10 mouse cellular contexts compared by ENCODE assay signal in genomic region chr16:38903020-38903419, GRCm38 (mm10). TPM values are rescaled to one million over a fixed set of nuclear protein-coding genes. Genes with fewer than 3 reads are reported as not detected.
DNase-seq lines count a peak whose midpoint lies in the region; ATAC-seq and TF ChIP-seq lines count a peak whose summit lies in the region.
"Had no signal": no experiment of that assay in that cellular context is flagged by ENCODE, and none has a peak within 500 bp of the region (broad histone marks: within the 10 kb centered on the region; RNA-seq: fewer than 3 reads in every experiment).

No protein-coding gene starts in this region.

- no peaks in the 10 kb centered on the region for H3K4me1 ChIP-seq in intestine, embryonic 14.5 days (replicated peaks; ENCODE audit: control insufficient read depth, insufficient read depth, low read length)
- H3K4me1 ChIP-seq in intestine, postnatal 0 days (replicated peaks; ENCODE audit: control insufficient read depth, insufficient read depth, low read length): no peaks in the 10 kb centered on the region
- peaks cover 3% of the 10 kb centered on the region; the same call in 1 of the 2 replicates for H3K4me1 ChIP-seq in cortical plate, adult 2 months (ENCODE audit: control insufficient read depth, insufficient read depth, low read length)
- H3K4me1 ChIP-seq in forebrain, embryonic 16.5 days (replicated peaks; ENCODE audit: control insufficient read depth, insufficient read depth, low read length): peaks cover 16% of the 10 kb centered on the region
- H3K4me1 ChIP-seq in midbrain, embryonic 12.5 days: peaks cover 4% of the 10 kb centered on the region

- no peaks in the 10 kb centered on the region for H3K9me3 ChIP-seq in intestine, embryonic 14.5 days (ENCODE audit: control insufficient read depth, low read length)
- H3K9me3 ChIP-seq in intestine, postnatal 0 days (ENCODE audit: control insufficient read depth): no peaks in the 10 kb centered on the region
- H3K9me3 ChIP-seq in forebrain, embryonic 16.5 days (ENCODE audit: control insufficient read depth, low read length): no peaks in the 10 kb centered on the region
- no peaks in the 10 kb centered on the region for H3K9me3 ChIP-seq in midbrain, embryonic 12.5 days

- H3K36me3 ChIP-seq in intestine, embryonic 14.5 days (ENCODE audit: control insufficient read depth, insufficient read depth, low read length): no peaks in the 10 kb centered on the region
- H3K36me3 ChIP-seq in intestine, postnatal 0 days (ENCODE audit: control insufficient read depth, insufficient read depth): no peaks in the 10 kb centered on the region
- H3K36me3 ChIP-seq in forebrain, embryonic 16.5 days (ENCODE audit: control insufficient read depth, insufficient read depth): no peaks in the 10 kb centered on the region
- H3K36me3 ChIP-seq in midbrain, embryonic 12.5 days: no peaks in the 10 kb centered on the region

- WGBS in intestine, embryonic 14.5 days: 17% methylated on average over 4 of the region's 4 CpGs
- 36% methylated on average over 4 of the region's 4 CpGs for WGBS in intestine, postnatal 0 days
- 23% methylated on average over 4 of the region's 4 CpGs for WGBS in forebrain, embryonic 16.5 days
- WGBS in midbrain, embryonic 12.5 days: 43% methylated on average over 4 of the region's 4 CpGs

- H3K4me3 ChIP-seq in intestine, embryonic 14.5 days (ENCODE audit: low read depth, low read length): peak overlapping the region; percentile 59
- no peak overlapping the region for H3K4me3 ChIP-seq in intestine, postnatal 0 days (ENCODE audit: low read depth, low read length)
- peak overlapping the region; percentile 51 for H3K4me3 ChIP-seq in cortical plate, adult 2 months (ENCODE audit: insufficient read depth, low read length)
- peak overlapping the region; percentile 16 for H3K4me3 ChIP-seq in forebrain, embryonic 16.5 days (replicated peaks; ENCODE audit: low read length)
- H3K4me3 ChIP-seq in midbrain, embryonic 12.5 days: peak overlapping the region; percentile 72; the same call in 1 of the 2 replicates

- H3K4me2 ChIP-seq in intestine, embryonic 14.5 days (ENCODE audit: low read length): peak overlapping the region; percentile 91
- H3K4me2 ChIP-seq in intestine, postnatal 0 days (replicated peaks; ENCODE audit: low read depth): no peak overlapping the region; the same call in 1 of the 2 replicates
- H3K4me2 ChIP-seq in forebrain, embryonic 16.5 days (ENCODE audit: low read length): peak overlapping the region; percentile 35
- H3K4me2 ChIP-seq in midbrain, embryonic 12.5 days (replicated peaks): peak overlapping the region; percentile 85

- no peak overlapping the region for H3K27ac ChIP-seq in intestine, embryonic 14.5 days (ENCODE audit: low read depth)
- H3K27ac ChIP-seq in intestine, postnatal 0 days (ENCODE audit: low read depth, low read length): no peak overlapping the region
- peak overlapping the region; percentile 80 for H3K27ac ChIP-seq in cortical plate, adult 2 months (ENCODE audit: insufficient read depth, low read length)
- H3K27ac ChIP-seq in forebrain, embryonic 16.5 days (ENCODE audit: low read length): no peak overlapping the region
- no peak overlapping the region for H3K27ac ChIP-seq in midbrain, embryonic 12.5 days (replicated peaks)
- H3K27ac ChIP-seq: macrophage had no signal

- no peak for DNase-seq in intestine, embryonic 14.5 days (ENCODE audit: low spot score)
- no peak for DNase-seq in spleen, adult 12 weeks (ENCODE audit: low spot score)
- DNase-seq in layer of hippocampus, adult 18-20 months (ENCODE audit: low spot score in 2 of 2): no peak
- no peak for DNase-seq in heart, adult 8-10 months (ENCODE audit: low spot score)
- DNase-seq: kidney, adult 18-20 months had no signal

- TF ChIP-seq POLR2A in cortical plate, adult 2 months (IDR thresholded peaks at IDR 0.05; ENCODE audit: extremely low read depth, insufficient read depth, low read length): no peak

- no peak for TF ChIP-seq CTCF in intestine, postnatal 0 days (IDR thresholded peaks at IDR 0.05; ENCODE audit: low read depth)
- no peak for TF ChIP-seq CTCF in cortical plate, adult 2 months (IDR thresholded peaks at IDR 0.05; ENCODE audit: extremely low read depth, insufficient read depth, low read length)

- H3K27me3 ChIP-seq in intestine, embryonic 14.5 days (replicated peaks; ENCODE audit: control insufficient read depth, insufficient read depth, low read length): peaks cover 31% of the 10 kb centered on the region
- H3K27me3 ChIP-seq in intestine, postnatal 0 days (replicated peaks; ENCODE audit: control insufficient read depth, insufficient read depth, low read length): 0 out of 2 replicates have a peak, but pooled peaks cover 2% of the 10 kb centered on the region
- 0 out of 2 replicates have a peak, but pooled peaks cover 4% of the 10 kb centered on the region for H3K27me3 ChIP-seq in forebrain, embryonic 16.5 days (replicated peaks; ENCODE audit: control insufficient read depth, insufficient read depth, low read length)
- H3K27me3 ChIP-seq in midbrain, embryonic 12.5 days: peaks cover 32% of the 10 kb centered on the region

- no peak for ATAC-seq in intestine, embryonic 14.5 days (replicated peaks; ENCODE audit: low FRiP score, low TSS enrichment, low read depth)
- ATAC-seq in intestine, postnatal 0 days: no peak
- no peak for ATAC-seq in forebrain, embryonic 16.5 days
- no peak for ATAC-seq in midbrain, embryonic 12.5 days (ENCODE audit: low FRiP score, low read depth)

- H3K9ac ChIP-seq in intestine, embryonic 14.5 days (ENCODE audit: low read length): peak overlapping the region; percentile 53; the same call in 1 of the 2 replicates
- H3K9ac ChIP-seq in intestine, postnatal 0 days (ENCODE audit: low read depth, low read length): no peak overlapping the region
- H3K9ac ChIP-seq in forebrain, embryonic 16.5 days (replicated peaks; ENCODE audit: low read depth, low read length): no peak overlapping the region
- H3K9ac ChIP-seq in midbrain, embryonic 12.5 days (replicated peaks): no peak overlapping the region

RNA-seq across cellular contexts. Expression of gene Igsf11, which starts 10.5 kb away (rescaled TPM):
- 1.1 and 1.6 TPM in 2 replicates for polyA plus RNA-seq in intestine, embryonic 14.5 days (2014; fragmentation: Nextera tagmentation; extraction: Ambion mirVana)
- polyA plus RNA-seq in intestine, postnatal 0 days (2015; fragmentation: Nextera tagmentation; extraction: Ambion mirVana): 1.2 and 1.6 TPM in 2 replicates
- 23.7 and 25.3 TPM in 2 replicates for polyA plus RNA-seq in cortical plate, adult 2 months (2012; rRNA removed)
- polyA plus RNA-seq in forebrain, embryonic 16.5 days (2015; fragmentation: Nextera tagmentation; extraction: Ambion mirVana): 2.8 and 3.2 TPM in 2 replicates
- 1.8 TPM in 2 replicates for polyA plus RNA-seq in midbrain, embryonic 12.5 days (2016; fragmentation: Nextera tagmentation; extraction: Ambion mirVana)
- 10 to 100 TPM; 46.6 to 47.2 TPM for total RNA-seq in layer of hippocampus, adult 18-20 months (2021)
- under 1 TPM; 0.57 to 0.75 (median 0.66) TPM for total RNA-seq in heart, adult 8-10 months (2022)
